Mouse (Mus musculus) kidney, adult 18-20 months (tissue): ENCODE measurements at regions not wholly inside any gene's neighbourhood (a gene's known extent, or its start where the extent isn't known, plus 50 kb on each side); places are given as distances from the start of the nearest gene placed in this dataset.

ENCODE experiments used
- DNase-seq: peaks from one replicate; pipeline ENCODE4 v3.0.0; 2021

DNA sequence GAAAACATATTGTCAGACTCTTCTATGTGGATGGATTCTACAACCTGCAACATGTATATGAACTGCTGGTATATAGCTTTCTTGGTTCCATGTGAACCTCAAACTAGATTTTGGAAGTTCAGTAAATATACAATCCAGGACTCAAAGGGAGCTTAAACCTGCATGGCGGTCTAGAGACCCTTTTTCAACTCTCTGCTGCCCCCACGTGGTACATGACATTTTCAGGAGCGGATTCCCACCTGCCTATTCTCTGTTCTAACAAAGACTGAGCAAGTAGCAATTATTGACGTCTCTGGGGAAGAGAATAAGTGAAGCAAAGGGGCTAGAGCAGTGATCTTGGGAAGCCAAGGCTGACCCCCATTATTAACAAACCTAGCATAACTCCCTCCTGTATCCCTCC lies 127.1 kb upstream of the Snx19 start:
- DNase-seq: peak; percentile 36

DNA sequence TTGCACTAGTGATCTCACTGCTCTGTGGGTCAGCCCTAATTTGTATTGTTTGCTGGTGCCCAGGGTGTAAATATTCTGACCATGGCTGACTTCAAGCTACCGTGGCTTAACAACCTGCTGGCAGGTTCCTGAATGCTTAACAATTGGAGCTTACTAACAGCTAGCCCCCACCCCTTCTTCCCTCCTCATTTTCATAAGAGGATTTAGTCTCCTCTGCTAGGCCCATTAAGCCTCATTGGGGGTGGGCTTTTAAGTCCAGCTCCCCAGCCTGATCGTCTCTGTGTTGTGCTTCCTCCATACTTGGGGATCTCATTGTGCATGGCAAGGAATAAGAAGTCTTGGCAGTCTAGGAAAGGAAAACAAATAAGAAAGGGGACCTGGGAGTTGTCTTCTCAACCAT lies 118.6 kb upstream of the Snx19 start:
- no peak for DNase-seq

DNA sequence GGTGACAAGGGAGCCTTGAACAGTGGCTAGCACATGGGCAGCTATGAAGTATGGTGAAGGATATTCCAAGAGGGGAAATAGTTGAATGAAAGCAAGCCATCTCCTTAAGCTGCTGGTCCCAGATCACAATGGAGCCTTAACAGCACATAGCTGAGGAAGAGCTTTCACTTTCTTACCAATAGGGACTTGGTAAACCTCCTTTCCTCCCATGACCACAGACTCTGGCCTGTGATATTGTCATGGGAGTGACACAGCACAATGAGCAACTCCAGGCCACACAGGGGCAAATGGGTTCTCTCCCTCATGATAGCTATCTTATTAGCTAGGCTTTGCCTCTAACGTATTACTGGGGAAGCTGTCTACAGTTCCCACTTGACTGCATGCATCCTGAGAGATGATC lies 113.5 kb upstream of the Snx19 start:
- DNase-seq: no peak

DNA sequence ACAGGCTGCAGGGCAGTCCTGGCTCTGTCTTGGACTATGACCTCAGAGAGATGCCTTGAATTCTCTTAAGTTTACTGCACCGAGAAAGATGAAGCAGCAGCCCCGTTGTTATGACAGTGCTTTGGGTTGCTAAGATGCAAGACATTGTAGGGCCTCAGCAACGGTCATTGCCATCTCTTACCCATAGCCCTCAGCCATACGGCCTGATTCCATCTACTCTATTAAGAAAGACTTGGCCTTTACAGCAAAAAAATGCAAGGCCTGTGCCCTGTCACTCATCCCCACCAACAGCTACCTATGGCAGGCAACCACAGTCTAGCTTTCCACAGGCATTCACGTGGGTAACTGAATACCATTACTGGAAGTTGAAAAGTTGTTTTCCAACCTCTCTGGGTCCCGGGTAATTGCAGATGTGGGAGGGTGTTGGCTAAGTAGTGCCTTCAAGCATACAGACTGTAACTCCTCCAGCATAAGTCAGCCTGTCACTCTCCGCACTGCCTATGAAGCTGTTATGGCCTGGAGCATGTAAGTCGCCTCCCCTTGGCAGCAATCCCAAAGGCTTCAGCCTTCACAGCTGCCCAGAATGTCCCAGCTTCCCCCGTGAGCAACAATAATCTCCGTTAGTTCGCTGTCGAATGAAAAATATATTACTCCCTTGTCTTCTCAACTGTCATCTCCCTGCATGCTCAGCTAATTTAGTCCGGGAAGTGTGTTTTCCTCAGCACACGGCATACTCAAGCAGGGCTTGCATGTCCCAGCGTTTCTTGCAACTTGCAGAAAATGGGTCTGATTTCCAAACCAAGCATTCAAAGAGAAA lies 112.3 kb upstream of the Snx19 start:
- peak; percentile 14 for DNase-seq

DNA sequence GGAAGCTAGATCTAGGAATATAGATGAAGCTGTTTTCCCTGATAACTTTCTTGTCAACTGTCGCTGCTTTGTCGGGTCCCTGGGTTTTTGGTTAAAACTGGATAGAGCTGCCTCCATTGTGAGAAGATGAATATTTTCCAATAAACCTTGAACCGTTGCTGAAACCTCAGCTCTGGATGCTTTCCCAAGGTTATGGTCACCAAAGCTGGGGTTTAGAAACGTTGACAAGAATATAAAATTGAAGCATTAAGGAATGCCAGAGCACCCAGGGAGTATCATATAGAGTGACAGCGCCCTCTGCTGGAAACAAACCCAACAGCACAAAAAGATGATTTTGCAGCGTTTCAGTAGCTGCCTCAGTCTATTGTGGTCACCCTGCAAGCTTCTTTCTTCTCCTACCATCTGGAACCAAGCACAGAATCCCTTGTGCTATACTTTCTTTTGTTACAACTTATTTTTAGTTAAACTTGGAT lies 111.7 kb upstream of the Snx19 start:
- peak; percentile 10 for DNase-seq

DNA sequence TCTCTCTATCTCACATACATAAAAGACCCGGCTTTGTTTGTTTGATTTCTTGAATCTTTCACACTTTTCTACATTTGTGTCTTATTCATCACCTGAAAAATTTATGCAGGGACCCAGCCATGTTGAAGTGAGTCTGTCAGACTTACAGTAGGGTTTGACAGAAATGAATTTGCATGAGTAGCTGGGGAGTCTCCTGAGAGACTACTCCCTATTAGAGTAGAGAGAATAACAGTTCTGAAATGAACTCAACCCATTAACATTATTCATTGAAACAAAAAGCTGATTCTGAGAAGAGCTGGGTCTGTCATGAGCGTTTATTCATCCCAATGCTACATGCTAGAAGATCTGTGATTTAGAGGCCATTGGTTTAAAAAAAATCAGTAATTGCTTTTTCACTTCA lies 82.0 kb upstream of the Snx19 start:
- no peak for DNase-seq

DNA sequence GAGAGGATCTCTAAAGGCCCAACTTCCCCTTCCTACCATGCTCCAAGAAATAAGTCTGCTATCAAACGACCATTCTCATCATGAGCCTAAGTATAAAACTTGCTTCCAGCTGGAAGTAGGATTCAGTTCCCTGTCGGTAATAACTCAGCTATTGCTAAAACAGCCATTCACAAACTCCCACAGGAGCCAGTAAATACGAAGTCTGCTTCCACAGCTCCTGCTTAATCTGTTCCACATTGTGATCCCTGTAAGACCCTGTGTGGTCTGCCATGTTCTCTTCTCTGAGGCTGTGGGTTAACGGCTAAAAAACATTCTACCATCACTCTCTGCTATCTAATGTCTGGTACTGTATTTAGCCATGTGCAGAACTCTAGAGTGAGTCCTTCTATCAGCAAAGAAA lies 72.9 kb upstream of the Snx19 start:
- DNase-seq: no peak

DNA sequence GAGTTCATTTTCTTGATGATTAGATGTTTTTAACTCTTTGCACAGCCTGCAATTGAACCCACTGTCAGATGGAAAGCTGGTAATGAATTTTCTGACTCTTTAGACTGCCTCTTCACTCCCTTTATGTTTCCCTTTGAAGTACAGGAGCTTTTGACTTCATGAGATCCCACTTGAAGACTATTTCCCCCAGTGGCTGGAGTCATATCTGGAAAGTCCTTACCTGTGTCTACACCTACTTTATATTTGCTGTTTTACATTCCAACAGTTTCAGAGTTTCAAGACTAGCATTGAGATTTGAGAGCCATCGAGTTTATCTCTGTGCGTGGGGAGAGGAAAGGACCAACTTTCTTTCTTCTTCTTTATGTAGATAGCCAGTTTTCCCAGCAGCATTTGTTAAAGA lies 71.3 kb upstream of the Snx19 start:
- no peak for DNase-seq

DNA sequence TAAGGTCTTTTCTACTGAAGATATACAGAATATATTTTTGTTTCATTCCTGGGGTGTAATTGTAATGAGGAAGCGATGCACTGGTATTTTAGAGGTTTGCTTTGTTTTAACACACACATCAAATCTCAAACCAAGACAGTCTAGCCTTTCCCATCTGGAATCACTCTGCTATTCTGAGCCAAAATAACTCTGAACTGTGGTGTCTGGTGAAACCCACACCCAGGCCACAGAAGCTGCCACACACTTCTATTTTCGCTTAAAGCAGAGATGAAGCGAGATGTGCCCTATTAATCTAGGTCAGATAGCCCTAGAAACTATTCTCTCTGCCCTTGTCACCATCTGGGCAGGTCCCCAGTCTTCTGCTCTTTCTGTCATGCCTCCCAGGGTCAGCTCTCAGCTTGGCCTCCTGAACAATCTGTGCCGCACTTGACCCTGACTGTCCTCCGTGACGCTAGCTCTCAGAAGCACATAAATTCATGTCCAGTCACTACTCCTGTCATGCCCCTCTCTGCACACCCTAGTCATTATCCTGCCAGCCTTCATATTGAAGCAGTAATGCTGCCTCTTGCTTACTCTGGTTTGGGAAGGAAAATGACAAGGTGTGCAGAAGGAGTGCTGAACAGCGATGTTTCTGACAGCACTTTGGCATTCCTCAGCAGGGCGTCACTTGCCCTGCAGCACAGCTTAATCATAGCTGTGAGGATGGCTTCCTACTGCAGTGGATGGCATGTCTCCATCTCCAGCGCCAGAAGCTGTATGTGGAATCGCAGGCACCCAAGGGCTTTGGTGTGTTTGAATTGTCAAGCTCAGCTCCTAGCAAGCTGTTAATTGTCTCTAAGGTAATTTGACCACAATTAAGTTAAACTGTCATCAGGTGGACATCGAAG lies 57.1 kb upstream of the Snx19 start:
- no peak for DNase-seq

DNA sequence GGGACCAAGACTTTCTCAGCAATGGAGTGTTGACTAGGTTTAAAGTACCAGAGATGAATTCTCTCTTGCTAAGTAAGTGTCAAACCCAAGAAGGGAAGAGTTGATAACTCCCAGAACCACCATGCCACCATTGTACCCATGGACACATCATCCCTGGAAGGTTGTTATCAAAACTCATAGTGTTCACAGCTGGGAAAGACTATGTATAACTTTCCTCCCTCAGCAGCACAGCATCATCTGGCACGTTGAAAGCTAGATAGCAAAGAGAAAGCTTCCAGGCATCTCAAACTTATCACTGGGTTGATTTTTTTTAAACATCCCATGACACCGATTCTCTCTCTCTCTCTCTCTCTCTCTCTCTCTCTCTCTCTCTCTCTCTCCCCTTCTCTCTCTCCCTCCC lies 56.1 kb upstream of the Snx19 start:
- no peak for DNase-seq

DNA sequence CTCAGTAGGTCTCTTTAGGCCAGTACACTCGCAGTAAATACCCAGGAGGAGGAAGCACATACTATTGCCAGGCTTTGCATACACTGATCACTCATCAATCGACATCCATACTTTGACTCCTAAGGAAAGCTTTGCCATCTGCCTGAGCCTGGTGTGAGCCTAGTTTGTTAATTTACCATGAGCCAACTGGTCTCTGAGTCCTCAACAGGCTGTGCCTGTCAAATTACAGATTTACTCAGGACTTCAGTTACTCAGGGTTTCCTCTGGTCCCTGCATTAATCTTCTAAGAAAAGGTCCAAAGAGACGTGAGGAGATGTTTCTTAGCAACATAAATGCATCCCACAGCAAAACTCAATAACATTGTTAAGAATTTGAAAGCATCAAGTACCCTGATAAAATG lies 50.0 kb upstream of the Snx19 start:
- DNase-seq: no peak
